ENCODE assay signal across 11 mouse cellular contexts in genomic region chr3:88754283-88754682, GRCm38 (mm10). TPM values are rescaled to one million over a fixed set of nuclear protein-coding genes. Genes with fewer than 3 reads are reported as not detected.
DNase-seq lines count a peak whose midpoint lies in the region; ATAC-seq and TF ChIP-seq lines count a peak whose summit lies in the region.
"Had no signal": no experiment of that assay in that cellular context is flagged by ENCODE, and none has a peak within 500 bp of the region (broad histone marks: within the 10 kb centered on the region; RNA-seq: fewer than 3 reads in every experiment).

No protein-coding gene starts in this region.

- peak; percentile 37 for DNase-seq in heart, postnatal 0 days (ENCODE audit: low spot score)
- no peak for DNase-seq in heart, adult 8-10 months (ENCODE audit: low spot score)
- no peak for DNase-seq in neural tube, embryonic 10.5 days (ENCODE audit: extremely low spot score, low spot score)
- peak; percentile 23 for DNase-seq in induced T-regulatory cell, adult 2 months (ENCODE audit: low read depth)
- no peak for DNase-seq in gastrocnemius, adult 18-20 months (ENCODE audit: low spot score)
- no peak for DNase-seq in testis, postnatal 10 days (ENCODE audit: low spot score)
- no peak for DNase-seq in heart, postnatal 10 days

- peak; percentile 45 for TF ChIP-seq CTCF in heart, postnatal 0 days (IDR thresholded peaks at IDR 0.05; ENCODE audit: low read depth)

- no peak overlapping the region for H3K4me2 ChIP-seq in heart, postnatal 0 days (ENCODE audit: low read depth, low read length)
- no peak overlapping the region for H3K4me2 ChIP-seq in neural tube, embryonic 15.5 days
- H3K4me2 ChIP-seq: embryonic facial prominence, embryonic 12.5 days; limb, embryonic 13.5 days; midbrain, embryonic 13.5 days had no signal

- H3K4me3 ChIP-seq in heart, postnatal 0 days (ENCODE audit: low read depth, low read length), result no peak overlapping the region
- H3K4me3 ChIP-seq in neural tube, embryonic 15.5 days (replicated peaks), result no peak overlapping the region
- H3K4me3 ChIP-seq: embryonic facial prominence, embryonic 12.5 days; limb, embryonic 13.5 days; midbrain, embryonic 13.5 days had no signal

- no peak overlapping the region for H3K9ac ChIP-seq in heart, postnatal 0 days (replicated peaks; ENCODE audit: low read depth, low read length)
- H3K9ac ChIP-seq in neural tube, embryonic 15.5 days (replicated peaks), result no peak overlapping the region
- H3K9ac ChIP-seq: embryonic facial prominence, embryonic 12.5 days; limb, embryonic 13.5 days; midbrain, embryonic 13.5 days had no signal

- H3K27me3 ChIP-seq in heart, postnatal 0 days (ENCODE audit: control insufficient read depth, insufficient read depth, low read length), result no peaks in the 10 kb centered on the region
- H3K27me3 ChIP-seq in neural tube, embryonic 15.5 days (replicated peaks), result no peaks in the 10 kb centered on the region
- H3K27me3 ChIP-seq: embryonic facial prominence, embryonic 12.5 days; limb, embryonic 13.5 days; midbrain, embryonic 13.5 days had no signal

- 62% methylated on average over 4 of the region's 4 CpGs for WGBS in heart, postnatal 0 days
- 80% methylated on average over 4 of the region's 4 CpGs for WGBS in neural tube, embryonic 15.5 days

- no peaks in the 10 kb centered on the region for H3K9me3 ChIP-seq in heart, postnatal 0 days (replicated peaks; ENCODE audit: control insufficient read depth, low read length)
- no peaks in the 10 kb centered on the region for H3K9me3 ChIP-seq in neural tube, embryonic 15.5 days (replicated peaks)
- H3K9me3 ChIP-seq: embryonic facial prominence, embryonic 12.5 days; limb, embryonic 13.5 days; midbrain, embryonic 13.5 days had no signal

- no peak for TF ChIP-seq EP300 in heart, postnatal 0 days (IDR thresholded peaks at IDR 0.05; ENCODE audit: low read depth)

- peaks cover 13% of the 10 kb centered on the region for H3K4me1 ChIP-seq in heart, postnatal 0 days (ENCODE audit: control insufficient read depth, insufficient read depth)
- peaks cover 45% of the 10 kb centered on the region for H3K4me1 ChIP-seq in neural tube, embryonic 15.5 days

- intact Hi-C loops in heart, postnatal 10 days (cut with DNase I), result no loop called here

- H3K36me3 ChIP-seq in heart, postnatal 0 days (replicated peaks; ENCODE audit: control insufficient read depth, insufficient read depth, low read length), result no peaks in the 10 kb centered on the region
- peaks cover 63% of the 10 kb centered on the region for H3K36me3 ChIP-seq in neural tube, embryonic 15.5 days

- no peak for ATAC-seq in heart, postnatal 0 days (ENCODE audit: insufficient read depth, low read depth)
- ATAC-seq in neural tube, embryonic 15.5 days (ENCODE audit: low FRiP score), result no peak
- ATAC-seq: midbrain, embryonic 13.5 days had no signal

- H3K27ac ChIP-seq in heart, postnatal 0 days (ENCODE audit: low read depth), result no peak overlapping the region
- H3K27ac ChIP-seq in neural tube, embryonic 15.5 days (replicated peaks), result 0 out of 2 replicates have a peak overlapping the region, but pooled peaks have one; percentile 5
- H3K27ac ChIP-seq: embryonic facial prominence, embryonic 12.5 days; limb, embryonic 13.5 days; midbrain, embryonic 13.5 days had no signal

RNA-seq across cellular contexts. Expression of gene Syt11, which starts 20.7 kb away (rescaled TPM):
- 3.5 and 13.4 TPM in 2 replicates for total RNA-seq in heart, postnatal 0 days (2014; rRNA removed; ENCODE audit: low replicate concordance)
- polyA plus RNA-seq in heart, postnatal 0 days (2015; fragmentation: Nextera tagmentation; extraction: Ambion mirVana), result 3.2 and 4.7 TPM in 2 replicates
- 1 to 10 TPM; 6.4 to 9.0 (median 7.7) TPM for total RNA-seq in heart, adult 8-10 months (2022)
- 207 and 237 TPM in 2 replicates for polyA plus RNA-seq in neural tube, embryonic 15.5 days (2015; fragmentation: Nextera tagmentation; extraction: Ambion mirVana)
- total RNA-seq in gastrocnemius, adult 18-20 months (2021), result 1 to 10 TPM; 3.7 to 4.6 TPM
- total RNA-seq in heart, postnatal 10 days (2021), result 1 to 10 TPM; 5.7 to 6.7 TPM

RNA-seq across cellular contexts. Expression of gene Rit1, which starts 37.6 kb away (rescaled TPM):
- 65.8 and 82.6 TPM in 2 replicates for total RNA-seq in heart, postnatal 0 days (2014; rRNA removed; ENCODE audit: low replicate concordance)
- 85.4 and 119 TPM in 2 replicates for polyA plus RNA-seq in heart, postnatal 0 days (2015; fragmentation: Nextera tagmentation; extraction: Ambion mirVana)
- 10 to 100 TPM; 61.8 to 76.1 (median 67.9) TPM for total RNA-seq in heart, adult 8-10 months (2022)
- 58.7 and 67.5 TPM in 2 replicates for polyA plus RNA-seq in neural tube, embryonic 15.5 days (2015; fragmentation: Nextera tagmentation; extraction: Ambion mirVana)
- total RNA-seq in gastrocnemius, adult 18-20 months (2021), result 10 to 100 TPM; 18.0 to 22.4 TPM
- 10 to 100 TPM; 59.4 to 70.2 TPM for total RNA-seq in heart, postnatal 10 days (2021)

Comparison
In these comparisons a context has a peak if more than half of its experiments do, and no peak if none do; other contexts are left out.
1. DNase-seq: peak in heart, postnatal 0 days (single experiment) and induced T-regulatory cell, adult 2 months (single experiment); none in heart, adult 8-10 months (single experiment), neural tube, embryonic 10.5 days (single experiment), gastrocnemius, adult 18-20 months (single experiment), testis, postnatal 10 days (single experiment) and heart, postnatal 10 days (0 of 2).